Mouse (Mus musculus) ES-E14 (cell line): ENCODE measurements around the gene Gpr132. TPM values are rescaled to one million over a fixed set of nuclear protein-coding genes. Genes with fewer than 3 reads are reported as not detected.

Experiments used
- DNase-seq: peaks from one replicate; pipeline ENCODE4 v3.0.0-alpha.2; 2013; ENCODE audit warnings: low read depth, low spot score
- H3K27ac ChIP-seq: 2 replicates; pipeline ENCODE4 v1.5.1; 2012; ENCODE audit warnings: low read depth, mild to moderate bottlenecking, low read length, moderate library complexity, mixed read lengths; ENCODE audit not compliant: poor library complexity, insufficient read depth, severe bottlenecking
- H3K36me3 ChIP-seq: 2 replicates; pipeline ENCODE4 v1.6.1; 2012; ENCODE audit warnings: mild to moderate bottlenecking, low read length, moderate library complexity, mixed read lengths; ENCODE audit not compliant: control insufficient read depth, poor library complexity, insufficient read depth, severe bottlenecking
- H3K4me1 ChIP-seq, 2 experiments: fragments of 150-350 bp in 1 of 2; sonication (generic) in 1 of 2; 2 replicates each; pipeline ENCODE4 v1.6.1; 2012; ENCODE audit warnings: low read length in 2 of 2, mild to moderate bottlenecking in 1 of 2, mixed read lengths in 1 of 2; ENCODE audit not compliant: control insufficient read depth in 2 of 2, insufficient read depth in 2 of 2, poor library complexity in 1 of 2
- H3K4me3 ChIP-seq, 2 experiments: fragments of 150-350 bp in 1 of 2; sonication (generic) in 1 of 2; 2 replicates each; pipeline ENCODE4 v1.5.1; 2012; ENCODE audit warnings: low read length in 2 of 2, low read depth in 1 of 2, mild to moderate bottlenecking in 1 of 2, mixed read lengths in 1 of 2; ENCODE audit not compliant: insufficient read depth in 1 of 2, poor library complexity in 1 of 2, severe bottlenecking in 1 of 2
- H3K9ac ChIP-seq: 2 replicates; pipeline ENCODE4 v1.6.1; 2012; ENCODE audit warnings: low read depth, mild to moderate bottlenecking, low read length, mixed read lengths; ENCODE audit not compliant: poor library complexity, insufficient read depth, severe bottlenecking
- H3K9me3 ChIP-seq: fragments of 150-350 bp; sonication (generic); 2 replicates; pipeline ENCODE4 v1.6.1; 2012; ENCODE audit warnings: low read depth, mild to moderate bottlenecking, low read length; ENCODE audit not compliant: control insufficient read depth, insufficient read depth
- CHD2 ChIP-seq: IDR thresholded peaks from 2 replicates; pipeline ENCODE4 v1.6.1; 2014; ENCODE audit warnings: mild to moderate bottlenecking, low read depth, low read length, inconsistent platforms
- HCFC1 ChIP-seq: IDR thresholded peaks from 2 replicates; pipeline ENCODE4 v1.6.1; 2012; ENCODE audit warnings: low read length, inconsistent platforms, borderline replicate concordance; ENCODE audit not compliant: insufficient read depth
- MAFK ChIP-seq: IDR thresholded peaks from 2 replicates; pipeline ENCODE4 v1.6.1; 2014; ENCODE audit warnings: mild to moderate bottlenecking, low read depth, low read length, inconsistent platforms; ENCODE audit not compliant: insufficient read depth
- ZC3H11A ChIP-seq: IDR thresholded peaks from 2 replicates; pipeline ENCODE4 v1.6.1; 2012; ENCODE audit warnings: low read depth, mild to moderate bottlenecking, inconsistent platforms, low read length, borderline replicate concordance
- ZNF384 ChIP-seq: IDR thresholded peaks from 2 replicates; pipeline ENCODE4 v1.6.1; 2012; ENCODE audit warnings: low read depth, low read length, inconsistent platforms
- in situ Hi-C, 2 experiments: fragments of 600-800 bp; cut with MboI; formaldehyde crosslinking; loops; one replicate each; pipeline ENCODE4 v1.15.1; 2025; ENCODE audit warnings: low sequenced_read_pairs in 2 of 2, inconsistent platforms in 1 of 2; ENCODE audit not compliant: unreplicated experiment in 2 of 2
- total RNA-seq: library from RNA; depleted of rRNA; stranded (reverse); fragments of 300-350 nt; gene quantifications from 2 replicates; pipeline ENCODE4 v1.2.3, GENCODE M21; 2012

Gpr132 gene
- total RNA-seq, 1 experiment: 0.36 TPM

DNA sequence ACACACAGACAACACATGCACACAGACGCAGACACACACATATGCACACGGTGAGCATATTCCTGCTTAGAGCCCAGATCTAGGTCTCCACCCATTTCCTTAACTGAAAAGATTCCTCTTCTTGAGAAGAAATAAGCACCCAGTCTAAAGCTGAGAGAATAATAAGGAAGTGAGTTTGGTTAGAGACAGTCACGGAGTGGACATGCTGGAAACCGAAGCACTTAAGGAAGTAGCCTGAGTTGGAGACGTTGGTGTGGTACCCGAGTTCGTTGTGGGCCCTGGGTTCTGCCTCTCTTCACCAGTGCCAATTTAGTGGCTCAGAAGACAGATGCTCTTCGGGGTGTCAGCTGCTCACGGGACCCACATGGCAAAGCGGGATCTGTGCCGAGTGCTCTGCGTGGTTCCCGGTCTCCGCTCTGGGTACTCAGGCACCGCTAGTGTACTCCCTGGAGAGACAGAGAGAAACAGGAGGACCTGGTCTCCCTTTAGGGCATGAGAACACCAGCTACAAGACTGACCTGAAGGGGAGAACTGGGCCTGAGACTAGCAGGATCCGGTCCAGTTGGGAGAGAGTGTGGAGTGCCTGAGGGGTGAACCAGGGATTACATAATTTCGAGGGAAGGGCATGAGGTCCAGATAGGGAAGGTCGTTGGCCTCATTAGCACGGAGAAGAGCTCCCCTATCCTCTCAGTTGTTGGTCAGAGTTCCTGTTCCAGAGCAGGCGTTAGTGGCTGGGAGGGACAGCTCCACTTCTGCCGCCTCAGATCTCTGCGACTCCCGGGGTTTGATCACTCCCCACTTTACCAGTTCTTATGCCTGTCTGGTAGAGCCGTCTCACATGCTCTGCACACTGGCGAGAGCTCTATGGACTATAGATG lies 27.6 kb downstream of the Gpr132 start:
- Histone ChIP-seq H3K9ac (no peak overlapping the region; the same call in 1 of the 2 replicates), H3K9me3 (no peaks in the 10 kb centered on the region), H3K4me3 (no peak overlapping the region), H3K27ac (no peak overlapping the region), H3K4me1 (peaks cover 0 to 4% of the 10 kb centered on the region in 2 experiments; a peak in 2 of 4 replicates), H3K36me3 (no peaks in the 10 kb centered on the region)
- no peak for TF ChIP-seq CHD2
- TF ChIP-seq ZNF384: no peak
- TF ChIP-seq HCFC1: no peak
- TF ChIP-seq MAFK: no peak
- TF ChIP-seq ZC3H11A: no peak
- no peak for DNase-seq
- in situ Hi-C loops: loop anchor here in 1 of 2 experiments (10.0 kb wide), 1 partner anchor 96 kb away; no protein-coding TSS in a partner anchor

DNA sequence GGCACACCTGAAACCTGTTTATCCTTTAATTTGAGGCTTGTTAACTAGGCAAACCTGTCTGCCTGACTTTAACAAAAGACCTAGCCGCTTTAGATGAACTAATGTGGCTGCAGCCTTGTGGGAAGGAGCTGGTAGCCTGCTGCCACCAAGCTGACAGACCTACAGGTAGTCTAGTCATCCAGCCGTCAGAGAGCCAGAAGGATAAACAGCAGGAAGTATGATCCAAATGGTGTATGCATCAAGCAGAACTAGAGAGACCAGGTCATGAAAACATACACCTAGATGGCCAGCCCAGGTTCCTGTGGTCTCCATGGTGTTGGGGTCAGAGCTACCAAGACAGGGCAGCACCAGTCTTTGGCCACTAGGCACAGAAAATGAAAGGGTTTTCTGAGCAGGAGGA lies 33.0 kb downstream of the Gpr132 start:
- no peaks in the 10 kb centered on the region for H3K9me3 ChIP-seq
- in situ Hi-C loops: no loop called here
- H3K27ac ChIP-seq: no peak overlapping the region
- no peak for DNase-seq
- H3K4me1 ChIP-seq: peaks cover 0 to 13% of the 10 kb centered on the region in 2 experiments; a peak in 3 of 4 replicates
- no peak overlapping the region for H3K9ac ChIP-seq
- no peak for TF ChIP-seq MAFK
- peaks cover 4% of the 10 kb centered on the region; the same call in 1 of the 2 replicates for H3K36me3 ChIP-seq
- H3K4me3 ChIP-seq: no peak overlapping the region

DNA sequence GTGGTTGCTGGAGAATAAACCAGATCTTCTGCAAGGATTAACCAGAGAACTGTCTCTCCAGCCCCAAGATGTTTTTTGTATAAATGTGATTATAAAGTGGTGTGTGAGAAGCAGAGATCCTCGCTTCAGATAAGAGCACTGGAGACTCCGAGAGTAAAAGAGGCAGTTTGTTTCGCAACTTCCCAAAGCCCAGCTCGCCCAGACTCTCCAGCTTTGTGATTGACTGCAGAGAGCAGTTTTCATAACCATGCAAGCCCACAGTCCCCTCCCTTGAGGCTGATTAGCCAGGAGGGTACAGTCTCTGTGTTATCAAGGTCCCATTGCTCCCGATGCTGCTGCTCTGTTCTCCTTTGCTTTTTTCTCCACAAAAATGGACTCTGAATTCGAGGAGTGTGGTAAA lies 34.5 kb downstream of the Gpr132 start:
- no peak overlapping the region for H3K27ac ChIP-seq
- H3K36me3 ChIP-seq: peaks cover 4% of the 10 kb centered on the region; the same call in 1 of the 2 replicates
- TF ChIP-seq MAFK (no peak), HCFC1 (no peak), ZNF384 (no peak), CHD2 (no peak), ZC3H11A (no peak)
- no peak overlapping the region for H3K4me3 ChIP-seq
- H3K9me3 ChIP-seq: no peaks in the 10 kb centered on the region
- no peak for DNase-seq
- H3K9ac ChIP-seq: no peak overlapping the region
- in situ Hi-C loops: no loop called here
- H3K4me1 ChIP-seq: peaks cover 0 to 13% of the 10 kb centered on the region in 2 experiments; a peak in 3 of 4 replicates

DNA sequence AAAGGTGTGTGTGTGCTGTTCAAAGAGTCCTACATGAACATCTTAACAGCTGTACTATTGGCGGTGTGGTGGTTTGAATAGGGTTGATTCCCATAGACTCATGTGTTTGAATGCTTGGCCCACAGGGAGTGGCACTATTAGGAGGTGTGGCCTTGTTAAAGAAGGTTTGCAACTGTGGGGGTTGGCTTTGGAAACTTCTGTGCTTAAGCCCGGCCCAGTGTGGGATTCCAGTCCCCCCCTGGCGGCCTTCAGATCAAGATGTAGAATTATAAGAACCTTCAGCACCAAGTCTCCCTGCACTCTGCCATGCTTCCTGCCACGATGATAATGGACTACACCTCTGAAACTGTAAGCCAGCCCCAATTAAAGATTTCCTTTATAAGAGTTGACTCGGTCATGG lies 35.6 kb downstream of the Gpr132 start:
- TF ChIP-seq ZNF384 (no peak), HCFC1 (no peak), ZC3H11A (no peak), MAFK (no peak)
- Histone ChIP-seq H3K36me3 (peaks cover 12% of the 10 kb centered on the region), H3K4me3 (no peak overlapping the region), H3K9ac (no peak overlapping the region), H3K9me3 (no peaks in the 10 kb centered on the region), H3K4me1 (peaks cover 3 to 19% of the 10 kb centered on the region in 2 experiments; a peak in 3 of 4 replicates), H3K27ac (no peak overlapping the region)
- in situ Hi-C loops: no loop called here
- DNase-seq: no peak
